Mouse (Mus musculus) stomach, postnatal 0 days (tissue): ENCODE data around the gene Wapl.
A peak's percentile ranks its signal among the peaks of the same experiment; 100 is the strongest.

ENCODE experiments used
- CTCF ChIP-seq: IDR thresholded peaks from 2 replicates; pipeline ENCODE4 v1.5.1; 2016; ENCODE audit warnings: antibody characterized with exemption, low read depth, mild to moderate bottlenecking, moderate library complexity
- EP300 ChIP-seq: optimal IDR thresholded peaks from 2 replicates; pipeline ENCODE3; 2016; ENCODE audit warnings: antibody characterized with exemption

DNA sequence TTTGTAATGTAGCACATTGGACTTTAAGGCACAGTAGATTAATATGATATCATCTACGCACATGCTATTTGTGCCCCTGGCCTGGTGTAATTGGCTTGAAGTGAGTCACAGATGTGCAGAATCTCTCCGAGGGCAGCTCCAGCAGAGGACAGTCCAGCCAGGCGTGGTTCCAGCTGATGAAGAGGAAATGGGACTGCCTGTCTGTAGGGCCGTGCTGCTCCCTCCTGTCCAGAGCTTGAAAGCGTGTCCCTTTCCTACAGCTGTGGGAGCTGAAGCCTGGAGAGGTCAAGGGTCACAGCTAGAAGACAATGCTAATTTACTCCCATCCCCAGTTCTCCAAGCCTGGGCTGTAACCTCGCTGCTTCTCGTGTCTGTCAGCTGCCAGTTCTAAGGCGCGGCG, 89.0 kb downstream of the Wapl start:
- peak; percentile 19 for TF ChIP-seq CTCF
- no peak for TF ChIP-seq EP300
